Comparison of ENCODE assay signal across 15 mouse cellular contexts in genomic region chr6:89304375-89305058, GRCm38 (mm10). TPM values are rescaled to one million over a fixed set of nuclear protein-coding genes. Genes with fewer than 3 reads are reported as not detected.
DNase-seq lines count a peak whose midpoint lies in the region; ATAC-seq and TF ChIP-seq lines count a peak whose summit lies in the region.
"Had no signal": no experiment of that assay in that cellular context is flagged by ENCODE, and none has a peak within 500 bp of the region (broad histone marks: within the 10 kb centered on the region; RNA-seq: fewer than 3 reads in every experiment).

No protein-coding gene starts in this region.

- intact Hi-C loops in heart, postnatal 10 days (cut with DNase I), result no loop called here

- H3K4me2 ChIP-seq in kidney, embryonic 16.5 days (replicated peaks; ENCODE audit: low read depth, low read length), result no peak overlapping the region

- no peaks in the 10 kb centered on the region for H3K36me3 ChIP-seq in MEL (ENCODE audit: control insufficient read depth in 1 of 2, insufficient read depth in 2 of 2, low read length in 2 of 2)
- H3K36me3 ChIP-seq in embryonic facial prominence, embryonic 10.5 days (replicated peaks), result no peaks in the 10 kb centered on the region
- no peaks in the 10 kb centered on the region for H3K36me3 ChIP-seq in kidney, embryonic 16.5 days (ENCODE audit: insufficient read depth, low read length)

- no peaks in the 10 kb centered on the region for H3K27me3 ChIP-seq in MEL (ENCODE audit: control insufficient read depth in 1 of 2, insufficient read depth in 2 of 2, low read length in 2 of 2)
- H3K27me3 ChIP-seq in embryonic facial prominence, embryonic 10.5 days (replicated peaks; ENCODE audit: low read depth, poor library complexity, severe bottlenecking), result no peaks in the 10 kb centered on the region
- no peaks in the 10 kb centered on the region for H3K27me3 ChIP-seq in kidney, embryonic 16.5 days (ENCODE audit: insufficient read depth, low read length)
- H3K27me3 ChIP-seq: CH12.LX had no signal

- ATAC-seq in kidney, embryonic 16.5 days (ENCODE audit: low FRiP score, low TSS enrichment), result no peak

- no peaks in the 10 kb centered on the region for H3K9me3 ChIP-seq in MEL (replicated peaks; ENCODE audit: insufficient read depth, low read length)
- H3K9me3 ChIP-seq in embryonic facial prominence, embryonic 10.5 days, result peaks cover 5% of the 10 kb centered on the region; the same call in 1 of the 2 replicates
- no peaks in the 10 kb centered on the region; the same call in none of the 2 replicates for H3K9me3 ChIP-seq in kidney, embryonic 16.5 days (ENCODE audit: low read length)

- no peak overlapping the region for H3K4me3 ChIP-seq in MEL (ENCODE audit: control insufficient read depth in 1 of 2, insufficient read depth in 1 of 2, low read depth in 2 of 2, low read length in 2 of 2)
- H3K4me3 ChIP-seq in embryonic facial prominence, embryonic 10.5 days, result no peak overlapping the region
- H3K4me3 ChIP-seq in kidney, embryonic 16.5 days (ENCODE audit: low read length), result no peak overlapping the region

- no peak for TF ChIP-seq EP300 in MEL (IDR thresholded peaks at IDR 0.05; ENCODE audit: low read depth in 1 of 2, low read length in 2 of 2)

- peak; percentile 30 for DNase-seq in layer of hippocampus, adult 11-12 months (ENCODE audit: low spot score)
- no peak for DNase-seq in layer of hippocampus, adult 9-10 months (ENCODE audit: low spot score)
- DNase-seq in MEL (ENCODE audit: low read depth, low spot score), result no peak
- DNase-seq in R1 (ENCODE audit: low read depth, low spot score), result peak; percentile 82
- peak; percentile 27 to 51 for DNase-seq in left cerebral cortex, adult 8-10 months (ENCODE audit: low spot score in 2 of 2)
- no peak for DNase-seq in embryonic facial prominence, embryonic 10.5 days (ENCODE audit: low spot score)
- DNase-seq in heart, postnatal 10 days, result no peak
- DNase-seq: cerebellum, adult 2 months; gastrocnemius, postnatal 25 days; thymus, adult 2 months had no signal

- no peaks in the 10 kb centered on the region for H3K4me1 ChIP-seq in MEL (ENCODE audit: control insufficient read depth in 1 of 2, insufficient read depth in 2 of 2, low read length in 2 of 2)
- H3K4me1 ChIP-seq in embryonic facial prominence, embryonic 10.5 days, result peaks cover 11% of the 10 kb centered on the region
- H3K4me1 ChIP-seq in kidney, embryonic 16.5 days (ENCODE audit: insufficient read depth, low read length), result no peaks in the 10 kb centered on the region; the same call in 1 of the 2 replicates

- no peak for TF ChIP-seq POLR2A in MEL (IDR thresholded peaks at IDR 0.05; ENCODE audit: control insufficient read depth in 1 of 2, insufficient read depth in 1 of 2, low read depth in 1 of 2, low read length in 2 of 2, poor library complexity in 1 of 2)

- H3K27ac ChIP-seq in MEL (ENCODE audit: control insufficient read depth, low read depth, low read length), result no peak overlapping the region
- no peak overlapping the region for H3K27ac ChIP-seq in embryonic facial prominence, embryonic 10.5 days (replicated peaks)
- H3K27ac ChIP-seq in kidney, embryonic 16.5 days (ENCODE audit: low read length), result no peak overlapping the region
- H3K27ac ChIP-seq: kidney, postnatal 0 days; liver, embryonic 14.5 days; macrophage had no signal

- H3K79me2 ChIP-seq in MEL (ENCODE audit: control insufficient read depth, insufficient read depth, low read length, poor library complexity), result no peaks in the 10 kb centered on the region

- WGBS in embryonic facial prominence, embryonic 10.5 days, result 78% methylated on average over 3 of the region's 3 CpGs
- WGBS in kidney, embryonic 16.5 days, result 72% methylated on average over 3 of the region's 3 CpGs

- TF ChIP-seq RAD21 in MEL (IDR thresholded peaks at IDR 0.05; ENCODE audit: low read depth, low read length), result no peak

- no peak for TF ChIP-seq CTCF in MEL (IDR thresholded peaks at IDR 0.05 in 2 of 3, conservative IDR thresholded peaks at IDR 0.05 in 1 of 3; ENCODE audit: control insufficient read depth in 1 of 3, insufficient read depth in 1 of 3, low read depth in 2 of 3, low read length in 3 of 3, poor library complexity in 1 of 3, severe bottlenecking in 1 of 3)

- no peak overlapping the region for H3K9ac ChIP-seq in MEL (ENCODE audit: control insufficient read depth, low read depth, low read length, poor library complexity, severe bottlenecking)
- H3K9ac ChIP-seq in kidney, embryonic 16.5 days (replicated peaks; ENCODE audit: low read length), result no peak overlapping the region
- H3K9ac ChIP-seq: liver, embryonic 14.5 days had no signal

TF ChIP-seq in MEL, 35 proteins besides CTCF, POLR2A, EP300 and RAD21:
- TF ChIP-seq SMC3 (IDR thresholded peaks at IDR 0.05; ENCODE audit: low read depth, low read length) (no peak), USF1 (IDR thresholded peaks at IDR 0.05; ENCODE audit: low read depth, low read length) (peak; percentile 31; the same call in 1 of the 2 replicates)

RNA-seq across cellular contexts. Expression of gene Plxna1, which starts 57.9 kb away (rescaled TPM):
- 6.7 and 7.2 TPM in 2 replicates for total RNA-seq in MEL (2012; rRNA removed)
- 10 to 100 TPM in 1 of 2 experiments, not detected in 1; 25.8 TPM for polyA plus RNA-seq in MEL (2012; ENCODE audit: insufficient read depth in 1 of 2, insufficient read length in 2 of 2, low read depth in 1 of 2, low replicate concordance in 2 of 2, missing spikeins in 1 of 2)
- total RNA-seq in left cerebral cortex, adult 8-10 months (2022), result 10 to 100 TPM; 49.7 to 53.1 (median 51.4) TPM
- 24.9 and 25.5 TPM in 2 replicates for polyA plus RNA-seq in embryonic facial prominence, embryonic 10.5 days (2016; fragmentation: Nextera tagmentation; extraction: Ambion mirVana)
- 10 to 100 TPM; 39.3 to 48.5 TPM for total RNA-seq in heart, postnatal 10 days (2021)
- 12.1 and 19.5 TPM in 2 replicates for polyA plus RNA-seq in kidney, embryonic 16.5 days (2015; fragmentation: Nextera tagmentation; extraction: Ambion mirVana)

Comparison
In these comparisons a context has a peak if more than half of its experiments do, and no peak if none do; other contexts are left out.
1. DNase-seq: peak in layer of hippocampus, adult 11-12 months (single experiment), R1 (single experiment) and left cerebral cortex, adult 8-10 months (2 of 2); none in layer of hippocampus, adult 9-10 months (single experiment), MEL (single experiment), embryonic facial prominence, embryonic 10.5 days (single experiment) and heart, postnatal 10 days (0 of 2).